Mouse (Mus musculus) liver, adult 2 months (tissue): Measurements from ENCODE around the gene Agrp.

ENCODE experiments used
- CTCF ChIP-seq: fragments of 200-500 bp; IDR thresholded peaks from 2 replicates; pipeline ENCODE4 v1.5.1; 2011; ENCODE audit warnings: low read depth, low read length, control low read depth
- POLR2A ChIP-seq: fragments of 200-500 bp; IDR thresholded peaks from 2 replicates; pipeline ENCODE4 v1.6.1; 2011; ENCODE audit warnings: low read length, control low read depth; ENCODE audit not compliant: insufficient read depth; ENCODE audit errors: extremely low read depth

GRCm38 (mm10) chr8:105594451-105595242 lies 42.5 kb downstream of the Agrp start:
- TF ChIP-seq POLR2A (no peak), CTCF (no peak)
